Mouse (Mus musculus) liver, postnatal 0 days (tissue): ENCODE measurements around the gene Pdzd2. TPM values are rescaled to one million over a fixed set of nuclear protein-coding genes. Genes with fewer than 3 reads are reported as not detected.

Source experiments
- ATAC-seq: fragments of 200-750 bp; cut with Nextera tagmentation; 2 replicates; pipeline ENCODE4 v1.8.0; 2017; ENCODE audit warnings: mild to moderate bottlenecking, moderate library complexity
- DNase-seq: peaks from one replicate; pipeline ENCODE4 v3.0.0-alpha.2; 2016
- H3K27ac ChIP-seq: fragments of 300-500 bp; sonication (generic); 2 replicates; pipeline ENCODE4 v1.5.1; 2014; ENCODE audit warnings: antibody characterized with exemption, moderate library complexity, mild to moderate bottlenecking, low read depth
- H3K27me3 ChIP-seq: fragments of 300-500 bp; sonication (generic); 2 replicates; pipeline ENCODE4 v1.6.1; 2014; ENCODE audit warnings: low read length, control low read depth, mixed read lengths; ENCODE audit not compliant: insufficient read depth
- H3K36me3 ChIP-seq: fragments of 300-500 bp; sonication (generic); replicated peaks from 2 replicates; pipeline ENCODE4 v1.6.1; 2014; ENCODE audit warnings: mild to moderate bottlenecking, control low read depth, low read length, moderate library complexity, mixed read lengths; ENCODE audit not compliant: insufficient read depth
- H3K4me1 ChIP-seq: fragments of 300-500 bp; sonication (generic); 2 replicates; pipeline ENCODE4 v1.6.1; 2014; ENCODE audit warnings: antibody characterized with exemption, mild to moderate bottlenecking, control low read depth; ENCODE audit not compliant: insufficient read depth
- H3K4me2 ChIP-seq: fragments of 300-500 bp; sonication (generic); 2 replicates; pipeline ENCODE4 v1.6.1; 2014; ENCODE audit warnings: low read depth, mild to moderate bottlenecking, low read length, moderate library complexity, mixed read lengths
- H3K4me3 ChIP-seq: fragments of 300-500 bp; sonication (generic); 2 replicates; pipeline ENCODE4 v1.5.1; 2014; ENCODE audit warnings: low read depth, low read length
- H3K9ac ChIP-seq: fragments of 300-500 bp; sonication (generic); replicated peaks from 2 replicates; pipeline ENCODE4 v1.6.1; 2014; ENCODE audit warnings: mild to moderate bottlenecking, moderate library complexity
- H3K9me3 ChIP-seq: fragments of 300-500 bp; sonication (generic); 2 replicates; pipeline ENCODE4 v1.6.1; 2016; ENCODE audit warnings: mild to moderate bottlenecking, control low read depth, low read length, mixed read lengths
- CTCF ChIP-seq: sonication (generic); IDR thresholded peaks from 2 replicates; pipeline ENCODE4 v1.5.1; 2016; ENCODE audit warnings: antibody characterized with exemption, low read depth
- EP300 ChIP-seq: IDR thresholded peaks from 2 replicates; pipeline ENCODE4 v1.6.1; 2016; ENCODE audit warnings: antibody characterized with exemption, low read depth, mild to moderate bottlenecking
- WGBS: fragments of 180-500 bp; shearing (Covaris S2); extraction: QIAGEN DNeasy Blood & Tissue Kit; methylation state at CpG from one replicate; pipeline ENCODE4 v1.1.7; 2014; ENCODE audit not compliant: insufficient replicate concordance; 5-methylcytosine and 5-hydroxymethylcytosine counted together
- polyA plus RNA-seq: library from polyadenylated mRNA; unstranded; fragments of >200 nt; fragmentation: Nextera tagmentation; extraction: Ambion mirVana; gene quantifications from 2 replicates; pipeline ENCODE4 v1.2.1, GENCODE M21; 2015

Pdzd2 gene
- polyA plus RNA-seq, 1 experiment from 2014 or later: 1.3 TPM

DNA sequence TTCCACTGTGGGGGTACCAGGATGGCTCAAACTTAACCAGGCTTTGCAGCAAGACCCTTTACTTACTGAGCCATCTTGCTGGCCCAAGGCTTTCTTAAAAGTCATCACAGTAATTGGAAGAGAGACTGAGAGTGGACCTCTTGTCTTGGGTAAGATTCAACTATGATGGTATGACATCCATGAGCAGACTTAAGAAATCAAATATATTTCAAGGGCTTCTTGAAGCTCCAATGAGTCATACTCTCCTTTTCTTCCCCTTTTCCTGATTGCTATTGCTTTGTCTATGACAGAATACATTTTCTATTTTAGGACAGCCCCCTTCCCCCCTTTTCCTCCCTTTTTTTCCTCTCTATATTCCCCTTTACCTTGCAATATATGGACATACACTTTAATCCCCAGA is 306.8 kb downstream of the Pdzd2 start:
- H3K4me2 ChIP-seq: no peak overlapping the region
- no peak overlapping the region for H3K4me3 ChIP-seq
- ATAC-seq (no peak), DNase-seq (no peak)
- no peak overlapping the region for H3K27ac ChIP-seq
- no peaks in the 10 kb centered on the region for H3K36me3 ChIP-seq
- TF ChIP-seq EP300 (no peak), CTCF (no peak)
- peaks cover 6% of the 10 kb centered on the region; the same call in 1 of the 2 replicates for H3K4me1 ChIP-seq
- no peaks in the 10 kb centered on the region for H3K27me3 ChIP-seq
- H3K9ac ChIP-seq: no peak overlapping the region
- H3K9me3 ChIP-seq: no peaks in the 10 kb centered on the region

DNA sequence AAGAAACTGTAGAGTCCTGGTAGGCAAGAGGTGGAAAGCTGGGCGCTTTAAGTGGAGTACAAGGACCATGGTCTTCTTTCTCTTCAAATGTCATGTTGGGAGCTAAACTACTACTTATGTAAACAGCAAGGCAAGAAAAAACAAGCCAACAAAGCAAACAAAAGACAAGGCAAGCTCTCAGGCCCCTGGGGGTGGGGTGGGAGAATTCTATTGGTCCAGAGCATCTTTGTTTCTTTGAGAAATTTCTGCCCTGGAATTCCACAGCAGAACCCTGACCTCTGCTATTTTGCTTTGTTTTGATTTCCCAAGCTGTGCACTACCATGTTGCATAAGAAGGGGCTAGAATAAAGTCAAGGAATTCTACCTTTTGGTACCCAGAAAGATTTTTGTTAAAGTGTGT is 307.4 kb downstream of the Pdzd2 start:
- Histone ChIP-seq H3K27me3 (no peaks in the 10 kb centered on the region), H3K4me3 (no peak overlapping the region), H3K36me3 (no peaks in the 10 kb centered on the region), H3K4me2 (no peak overlapping the region), H3K9ac (no peak overlapping the region), H3K9me3 (no peaks in the 10 kb centered on the region), H3K4me1 (peaks cover 6% of the 10 kb centered on the region; the same call in 1 of the 2 replicates), H3K27ac (no peak overlapping the region)
- WGBS: 71% methylated on average over 1 of the region's 1 CpGs
- ATAC-seq: no peak
- no peak for DNase-seq
- TF ChIP-seq CTCF: no peak
- TF ChIP-seq EP300: no peak

DNA sequence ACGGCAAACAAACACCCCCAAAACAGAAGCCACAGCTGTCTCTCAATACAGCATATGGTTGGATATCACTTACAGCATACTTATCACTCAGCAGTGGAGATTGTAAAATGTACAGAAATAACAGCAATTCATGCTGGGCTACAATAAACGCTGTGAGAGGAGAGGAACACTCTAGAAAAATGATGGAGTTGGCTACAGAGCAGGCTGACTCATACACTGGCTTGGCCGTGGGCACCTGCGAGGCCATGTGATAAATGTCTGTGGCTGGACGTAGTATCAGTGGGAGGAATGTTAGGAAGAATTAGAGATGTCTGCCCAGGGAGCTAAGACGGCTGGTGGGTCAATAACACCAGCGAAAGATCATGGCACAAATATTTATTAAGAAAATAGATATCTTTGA is 308.0 kb downstream of the Pdzd2 start:
- no peak for ATAC-seq
- H3K4me2 ChIP-seq: no peak overlapping the region
- H3K36me3 ChIP-seq: no peaks in the 10 kb centered on the region
- TF ChIP-seq CTCF: no peak
- TF ChIP-seq EP300: no peak
- no peak overlapping the region for H3K27ac ChIP-seq
- no peaks in the 10 kb centered on the region for H3K27me3 ChIP-seq
- WGBS: 60% methylated on average over 7 of the region's 7 CpGs
- H3K9me3 ChIP-seq: no peaks in the 10 kb centered on the region
- no peak for DNase-seq
- peaks cover 3% of the 10 kb centered on the region; the same call in 1 of the 2 replicates for H3K4me1 ChIP-seq
- no peak overlapping the region for H3K4me3 ChIP-seq
- H3K9ac ChIP-seq: no peak overlapping the region

DNA sequence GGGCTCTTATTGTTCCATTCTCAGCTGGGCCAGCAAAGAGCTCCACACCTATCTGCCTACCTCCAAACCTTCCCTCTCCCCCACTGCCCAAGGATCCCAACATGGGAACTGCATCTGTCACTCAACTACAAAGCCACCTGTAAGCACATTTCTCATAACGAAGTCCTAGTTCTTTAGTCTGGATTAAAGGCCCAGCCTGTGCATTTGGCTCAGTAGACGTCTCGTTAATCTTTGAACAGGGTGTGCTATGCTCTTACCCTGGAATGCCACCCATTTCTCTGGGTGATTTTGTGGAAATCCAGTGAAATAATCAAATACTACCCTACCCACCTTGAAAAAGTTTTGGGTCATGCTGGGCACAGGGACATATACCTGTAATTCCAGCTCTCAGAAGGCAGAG is 308.5 kb downstream of the Pdzd2 start:
- H3K27me3 ChIP-seq: no peaks in the 10 kb centered on the region
- no peaks in the 10 kb centered on the region for H3K36me3 ChIP-seq
- H3K9me3 ChIP-seq: no peaks in the 10 kb centered on the region
- ATAC-seq (no peak), DNase-seq (no peak)
- H3K27ac ChIP-seq: no peak overlapping the region
- no peak for TF ChIP-seq CTCF
- TF ChIP-seq EP300: no peak
- no peak overlapping the region for H3K4me2 ChIP-seq
- H3K9ac ChIP-seq: no peak overlapping the region
- peaks cover 2% of the 10 kb centered on the region; the same call in 1 of the 2 replicates for H3K4me1 ChIP-seq
- H3K4me3 ChIP-seq: no peak overlapping the region
- 82% methylated on average over 3 of the region's 3 CpGs for WGBS

DNA sequence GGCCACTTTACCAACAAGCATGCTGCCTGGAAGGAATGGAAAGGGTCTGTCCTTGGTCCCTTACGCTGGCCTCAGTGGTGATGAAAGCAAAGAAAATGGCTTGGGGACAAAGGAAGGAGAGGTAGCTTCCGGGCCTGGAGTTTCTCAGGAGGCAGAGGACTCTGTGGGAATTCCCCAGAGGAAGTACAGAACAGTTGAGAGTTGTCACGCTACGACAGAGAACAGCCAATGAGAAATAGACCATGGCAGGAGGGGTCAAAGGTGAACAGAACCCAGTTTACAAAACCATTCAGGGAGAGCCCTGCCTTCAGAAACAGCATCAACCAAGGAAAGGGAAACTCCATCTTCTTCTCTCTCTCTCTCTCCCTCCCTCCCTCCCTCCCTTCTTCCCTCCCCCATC is 309.1 kb downstream of the Pdzd2 start:
- Histone ChIP-seq H3K4me1 (no peaks in the 10 kb centered on the region), H3K4me2 (no peak overlapping the region), H3K9ac (no peak overlapping the region), H3K4me3 (no peak overlapping the region), H3K9me3 (no peaks in the 10 kb centered on the region), H3K27ac (no peak overlapping the region), H3K27me3 (no peaks in the 10 kb centered on the region), H3K36me3 (no peaks in the 10 kb centered on the region)
- DNase-seq: no peak
- ATAC-seq: no peak
- WGBS: 60% methylated on average over 4 of the region's 4 CpGs
- no peak for TF ChIP-seq EP300
- TF ChIP-seq CTCF: no peak

DNA sequence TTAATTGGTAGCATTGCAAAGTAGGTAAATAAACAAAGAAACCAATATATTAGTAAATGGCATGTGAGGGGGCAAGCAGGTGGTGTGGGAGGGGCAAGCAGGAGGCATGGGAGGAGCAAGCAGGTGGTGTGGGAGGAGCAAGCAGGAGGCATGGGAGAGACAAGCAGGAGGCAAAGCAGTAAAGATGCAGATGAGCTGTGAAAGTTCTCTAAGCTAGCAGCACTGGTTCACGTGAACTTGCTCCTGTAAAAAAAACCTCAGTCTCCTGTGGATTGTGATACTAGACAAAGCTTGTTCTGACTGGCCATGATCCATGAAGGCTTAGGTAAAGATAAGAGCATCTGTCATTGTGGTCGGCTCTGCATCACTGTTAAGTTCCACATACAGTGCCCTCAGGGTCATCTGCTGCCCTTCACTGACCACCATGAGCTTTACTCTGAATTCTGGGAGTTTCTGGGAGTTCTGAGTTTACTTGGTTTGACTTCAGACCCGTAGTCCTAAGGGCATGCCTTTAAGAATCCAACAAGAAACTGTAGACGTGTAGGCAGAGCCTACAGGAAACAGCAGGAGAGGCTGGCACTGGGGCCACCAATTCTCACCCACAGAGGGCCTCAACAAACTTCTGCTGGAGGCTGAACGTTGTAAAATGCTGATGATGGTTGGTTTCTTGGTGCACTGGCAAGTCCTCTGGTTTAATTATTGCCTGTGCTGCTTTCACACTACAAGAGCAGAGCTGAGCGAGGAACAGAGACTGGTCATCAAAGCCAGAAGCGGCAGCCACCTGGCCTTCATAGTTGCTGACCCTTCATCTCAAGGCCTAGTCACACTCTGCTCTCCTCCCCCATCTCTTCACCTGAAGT is 309.9 kb downstream of the Pdzd2 start:
- H3K36me3 ChIP-seq: no peaks in the 10 kb centered on the region
- no peak for TF ChIP-seq EP300
- no peak for TF ChIP-seq CTCF
- no peak overlapping the region for H3K4me3 ChIP-seq
- H3K27me3 ChIP-seq: no peaks in the 10 kb centered on the region
- no peak for DNase-seq
- H3K27ac ChIP-seq: no peak overlapping the region
- no peak overlapping the region for H3K9ac ChIP-seq
- H3K4me2 ChIP-seq: no peak overlapping the region
- ATAC-seq: no peak
- no peaks in the 10 kb centered on the region for H3K9me3 ChIP-seq
- no peaks in the 10 kb centered on the region for H3K4me1 ChIP-seq
- WGBS: 45% methylated on average over 7 of the region's 7 CpGs

DNA sequence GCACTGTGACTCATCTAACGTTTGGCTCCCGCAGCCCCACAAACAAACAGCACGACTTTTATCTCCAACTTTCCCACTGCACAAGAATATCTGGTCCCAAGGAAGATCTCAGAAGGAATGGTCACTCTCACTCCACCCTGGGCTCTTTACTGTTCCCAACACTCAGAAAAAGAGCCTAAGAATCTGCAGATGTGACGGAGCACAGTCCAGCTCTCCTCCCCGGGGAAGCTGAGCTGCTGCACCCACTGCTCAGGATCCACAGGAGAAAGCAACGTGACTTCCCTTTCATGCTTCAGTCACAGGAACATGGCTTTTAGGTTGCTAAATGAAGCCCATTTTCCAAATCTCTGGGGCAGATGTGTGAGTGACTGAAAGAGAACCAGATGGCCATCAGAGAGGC is 311.9 kb downstream of the Pdzd2 start:
- TF ChIP-seq CTCF (no peak), EP300 (no peak)
- WGBS: 64% methylated on average over 6 of the region's 6 CpGs
- no peak for ATAC-seq

More for the DNA sequence above, 311.9 kb downstream of the Pdzd2 start:
- Histone ChIP-seq H3K27ac (no peak overlapping the region), H3K9ac (no peak overlapping the region), H3K4me3 (no peak overlapping the region), H3K27me3 (no peaks in the 10 kb centered on the region), H3K4me2 (no peak overlapping the region), H3K9me3 (no peaks in the 10 kb centered on the region), H3K4me1 (no peaks in the 10 kb centered on the region; the same call in 1 of the 2 replicates), H3K36me3 (no peaks in the 10 kb centered on the region)
- no peak for DNase-seq
